Mouse (Mus musculus): ENCODE results near the gene Psmd6.
A peak's percentile ranks its signal among the peaks of the same experiment; 100 is the strongest.

Psmd6 gene

GRCm38 (mm10) chr14:14120230-14121096, at the start of gene Psmd6:
TSS of gene Psmd6 (minus strand) at chr14:14120984.
- DNase-seq (ENCODE audit: low spot score in 2 of 2), result peak; percentile 92

GRCm38 (mm10) chr14:14110710-14111109, 10.1 kb downstream of the Psmd6 start:
- no peak for DNase-seq (ENCODE audit: low spot score in 2 of 2)

GRCm38 (mm10) chr14:14104930-14105318, 15.9 kb downstream of the Psmd6 start:
- no peak for DNase-seq (ENCODE audit: low spot score in 2 of 2)

GRCm38 (mm10) chr14:14104213-14104929, 16.4 kb downstream of the Psmd6 start:
- DNase-seq (ENCODE audit: low spot score in 2 of 2), result no peak

- no peak for DNase-seq (ENCODE audit: low spot score in 2 of 2)
Observed at GRCm38 (mm10) chr14:14101296-14101695, 19.5 kb downstream of the Psmd6 start.

- no peak for DNase-seq (ENCODE audit: low spot score in 2 of 2)
Observed at GRCm38 (mm10) chr14:14100773-14101280, 20.0 kb downstream of the Psmd6 start.

- peak; percentile 85 to 94 for DNase-seq (ENCODE audit: low spot score in 2 of 2)
Observed at GRCm38 (mm10) chr14:14098330-14098980, 22.3 kb downstream of the Psmd6 start.

GRCm38 (mm10) chr14:14090571-14090970, 30.2 kb downstream of the Psmd6 start:
- no peak for DNase-seq (ENCODE audit: low spot score in 2 of 2)

GRCm38 (mm10) chr14:14088016-14088791, 32.6 kb downstream of the Psmd6 start:
- no peak for DNase-seq (ENCODE audit: low spot score in 2 of 2)

- DNase-seq (ENCODE audit: low spot score in 2 of 2), result no peak
Observed at GRCm38 (mm10) chr14:14087348-14087747, 33.4 kb downstream of the Psmd6 start.

- no peak for DNase-seq (ENCODE audit: low spot score in 2 of 2)
Observed at GRCm38 (mm10) chr14:14086711-14087263, 34.0 kb downstream of the Psmd6 start.

- DNase-seq (ENCODE audit: low spot score in 2 of 2), result no peak
Observed at GRCm38 (mm10) chr14:14083811-14084210, 37.0 kb downstream of the Psmd6 start.

GRCm38 (mm10) chr14:14080604-14081194, 40.1 kb downstream of the Psmd6 start:
- no peak for DNase-seq (ENCODE audit: low spot score in 2 of 2)

- DNase-seq (ENCODE audit: low spot score in 2 of 2), result no peak
Observed at GRCm38 (mm10) chr14:14071456-14071855, 49.3 kb downstream of the Psmd6 start.

GRCm38 (mm10) chr14:14070541-14071315, 50.1 kb downstream of the Psmd6 start:
- DNase-seq (ENCODE audit: low spot score in 2 of 2), result no peak

GRCm38 (mm10) chr14:14068553-14068952, 52.2 kb downstream of the Psmd6 start:
- no peak for DNase-seq (ENCODE audit: low spot score in 2 of 2)

- peak; percentile 29 to 40 for DNase-seq (ENCODE audit: low spot score in 2 of 2)
Observed at GRCm38 (mm10) chr14:14067648-14068472, 52.9 kb downstream of the Psmd6 start.

- no peak for DNase-seq (ENCODE audit: low spot score in 2 of 2)
Observed at GRCm38 (mm10) chr14:14066241-14066640, 54.5 kb downstream of the Psmd6 start.

- no peak for DNase-seq (ENCODE audit: low spot score in 2 of 2)
Observed at GRCm38 (mm10) chr14:14065142-14065498, 55.7 kb downstream of the Psmd6 start.
